Mouse (Mus musculus) WW6 (cell line): Measurements from ENCODE around the gene Thoc3.

Experiments
- DNase-seq: peaks from one replicate; pipeline ENCODE4 v3.0.0-alpha.2; 2013; ENCODE audit warnings: low read depth, low spot score

Gene Thoc3

GRCm38 (mm10) chr13:54443693-54444092 lies 25.0 kb downstream of the Thoc3 start:
- no peak for DNase-seq

DNA sequence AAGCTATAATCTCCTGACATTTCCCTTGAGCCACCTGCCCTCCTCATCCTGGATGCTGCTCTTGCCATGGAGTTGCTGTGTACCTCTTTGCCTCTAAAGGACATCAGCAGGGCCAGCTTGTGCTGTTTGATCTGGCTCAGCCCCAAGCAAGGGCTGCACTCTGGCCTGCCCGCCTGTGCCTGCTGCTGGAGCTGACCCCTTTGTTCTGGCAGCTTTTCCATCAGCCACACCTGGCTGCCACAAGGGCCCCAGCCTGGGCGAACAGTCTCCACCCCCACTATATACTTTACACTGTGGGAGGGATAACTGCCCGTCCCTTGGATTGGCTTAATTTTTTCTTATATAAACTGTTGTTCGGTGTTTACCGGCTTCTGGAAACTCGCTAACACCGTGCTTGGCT lies 28.7 kb downstream of the Thoc3 start:
- DNase-seq: no peak

DNA sequence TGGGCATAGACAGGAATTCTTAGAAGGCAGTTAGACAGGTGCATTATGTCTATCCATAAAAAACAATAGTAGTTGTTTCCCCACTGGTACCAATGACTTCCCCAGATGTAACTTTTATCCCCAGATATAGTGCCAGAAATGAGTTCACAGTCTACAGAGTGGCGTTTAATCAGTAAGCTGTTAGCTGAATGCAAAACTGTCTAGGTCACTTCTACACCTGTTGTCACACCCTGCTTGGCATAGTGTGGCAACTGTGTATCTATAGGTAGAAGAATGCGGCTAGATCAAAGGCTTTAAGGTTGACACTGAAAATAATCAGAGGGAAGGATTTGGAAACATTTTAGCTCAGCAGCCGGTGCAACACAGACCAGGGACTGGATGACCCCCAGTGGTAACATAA lies 29.8 kb downstream of the Thoc3 start:
- DNase-seq: no peak

DNA sequence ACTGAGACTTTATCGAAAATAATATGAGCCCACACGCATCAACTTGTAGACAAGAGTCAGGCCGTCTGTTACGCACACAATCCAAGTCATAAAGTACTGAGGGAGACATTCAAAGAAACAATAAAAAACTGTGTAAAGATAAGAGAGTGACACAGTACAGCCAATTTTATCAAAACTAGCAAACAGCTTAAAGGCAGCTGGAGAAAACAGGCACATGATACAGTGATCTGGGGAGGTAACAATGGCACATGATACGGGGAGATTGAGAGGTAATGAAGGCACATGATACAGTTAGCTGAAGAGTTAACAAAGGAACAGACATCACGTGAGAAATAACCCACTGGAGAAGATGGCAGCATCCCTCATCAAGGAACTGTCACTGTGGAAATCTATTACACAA lies 31.6 kb downstream of the Thoc3 start:
- DNase-seq: no peak

DNA sequence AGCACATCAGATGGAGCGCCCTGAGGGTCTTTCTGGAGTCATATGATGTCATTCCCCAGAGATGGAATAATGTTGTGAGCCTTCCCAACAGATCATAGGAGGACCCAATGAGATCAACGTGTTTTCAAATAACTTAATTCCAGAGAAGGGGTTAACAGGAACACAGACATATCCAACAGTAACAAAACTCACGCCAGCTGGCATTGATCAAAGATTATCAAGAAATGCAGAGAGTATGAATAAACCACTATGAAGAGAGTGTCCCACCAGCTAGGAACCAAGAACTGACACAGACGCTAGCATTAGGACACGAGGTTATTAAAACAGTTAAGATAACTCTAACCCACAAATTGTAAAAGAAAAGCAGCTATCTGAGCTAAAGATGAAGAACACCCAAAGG lies 32.0 kb downstream of the Thoc3 start:
- no peak for DNase-seq

DNA sequence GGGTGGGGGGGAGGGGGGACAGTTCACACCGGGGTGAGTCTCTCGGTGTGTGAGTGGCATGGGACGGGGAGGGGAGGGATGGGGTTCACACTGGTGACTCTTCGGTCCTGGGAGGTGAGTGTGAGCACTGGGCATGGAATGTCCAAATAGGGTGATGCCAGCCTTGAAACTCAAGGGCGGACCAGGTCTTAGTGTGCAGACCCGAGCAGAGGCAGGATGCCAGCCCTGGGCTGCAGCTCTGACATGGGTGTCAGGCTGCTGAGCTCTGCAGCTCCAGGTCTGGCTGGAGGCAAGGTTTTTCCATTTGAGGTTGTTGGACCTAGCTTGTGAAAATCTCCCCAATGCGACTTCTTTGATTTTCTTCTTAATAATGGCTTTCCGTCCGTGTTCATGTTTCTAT lies 37.5 kb downstream of the Thoc3 start:
- DNase-seq: no peak

GRCm38 (mm10) chr13:54430051-54430450 lies 38.6 kb downstream of the Thoc3 start:
- no peak for DNase-seq

- DNase-seq: no peak
These were observed 39.9 kb downstream of the Thoc3 start for GRCm38 (mm10) chr13:54428771-54429170.

DNA sequence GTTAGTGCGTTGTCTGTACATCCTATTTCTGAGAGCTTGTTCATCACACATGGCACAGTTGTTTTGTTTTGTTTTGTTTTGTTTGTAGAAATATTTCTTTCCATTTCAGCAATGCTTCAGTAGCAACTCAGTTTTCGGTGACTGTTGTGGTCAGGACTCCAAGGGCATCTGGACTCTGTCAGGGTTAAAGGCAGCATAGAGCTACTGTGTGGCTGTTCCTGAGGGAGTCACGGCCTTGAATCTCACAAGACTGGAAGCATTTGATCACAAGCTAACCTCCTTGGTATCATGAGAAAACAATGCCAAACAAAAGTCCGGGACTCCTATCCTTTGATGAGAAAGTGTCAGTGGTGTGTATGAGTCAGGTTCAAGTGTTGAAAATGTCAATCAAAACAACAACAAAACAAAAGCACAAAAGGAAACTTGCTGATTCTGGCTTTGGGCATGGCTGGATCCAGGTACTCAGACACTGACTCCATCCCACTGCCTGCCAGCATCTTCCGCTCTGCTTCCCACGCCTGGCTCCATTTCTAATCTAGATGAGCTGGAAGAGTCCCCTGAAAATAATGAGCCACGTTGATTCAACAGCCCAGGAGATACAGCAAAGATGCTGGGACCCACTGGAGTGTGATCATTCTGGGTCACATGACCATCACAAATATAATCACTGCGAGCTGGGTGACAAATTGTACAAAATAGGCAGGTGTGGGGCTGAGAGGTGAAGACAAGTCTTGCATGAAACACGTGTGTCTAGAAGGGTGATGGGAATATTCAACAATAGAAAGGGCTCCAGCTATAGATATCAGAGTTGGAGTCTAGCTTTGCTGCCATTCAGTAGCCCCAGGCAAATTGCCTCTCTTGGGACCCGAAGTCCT lies 41.6 kb downstream of the Thoc3 start:
- no peak for DNase-seq

GRCm38 (mm10) chr13:54425269-54425668 lies 43.4 kb downstream of the Thoc3 start:
- DNase-seq: no peak

GRCm38 (mm10) chr13:54420226-54420625 lies 48.4 kb downstream of the Thoc3 start:
- no peak for DNase-seq

- no peak for DNase-seq
These were observed 49.8 kb downstream of the Thoc3 start for GRCm38 (mm10) chr13:54418781-54419327.

GRCm38 (mm10) chr13:54415059-54415458 lies 53.6 kb downstream of the Thoc3 start:
- DNase-seq: no peak

DNA sequence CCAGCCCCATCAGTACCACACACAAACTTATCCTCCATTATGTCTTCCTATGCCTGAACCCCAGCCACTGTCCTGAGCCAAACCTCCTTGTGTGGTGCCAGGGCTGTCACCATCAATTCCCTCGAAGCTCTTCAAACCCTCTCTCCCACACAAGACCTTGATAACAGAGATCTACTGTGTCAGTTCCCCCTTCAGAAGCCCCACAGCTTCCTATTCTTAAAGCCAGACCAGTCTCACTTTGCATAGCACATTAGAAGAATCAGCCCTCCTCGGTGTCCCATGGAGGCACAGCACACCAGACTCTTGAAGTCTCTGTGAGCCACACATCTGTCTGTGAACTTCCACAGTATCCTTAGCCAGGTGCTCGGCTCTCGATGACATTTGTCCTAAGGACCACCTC lies 55.9 kb downstream of the Thoc3 start:
- no peak for DNase-seq

DNA sequence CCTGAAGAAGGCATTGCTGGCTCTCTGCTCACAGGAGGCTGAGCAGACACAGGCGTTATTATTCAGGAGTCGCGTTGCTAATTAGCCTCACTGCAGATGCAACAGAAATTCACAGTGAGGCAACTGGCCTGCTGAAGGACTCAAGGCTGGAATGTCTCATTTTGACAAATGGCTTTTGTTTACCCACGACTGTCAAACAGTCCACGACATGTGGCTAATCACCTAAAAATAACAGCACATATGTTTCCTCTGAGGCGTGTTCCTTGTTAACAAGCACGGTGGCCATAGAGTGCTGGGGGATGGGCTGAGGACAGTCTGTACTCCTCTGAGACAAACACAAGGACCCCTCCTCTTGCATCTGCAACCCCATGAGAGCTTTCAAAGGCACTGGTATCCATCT lies 56.4 kb downstream of the Thoc3 start:
- no peak for DNase-seq

DNA sequence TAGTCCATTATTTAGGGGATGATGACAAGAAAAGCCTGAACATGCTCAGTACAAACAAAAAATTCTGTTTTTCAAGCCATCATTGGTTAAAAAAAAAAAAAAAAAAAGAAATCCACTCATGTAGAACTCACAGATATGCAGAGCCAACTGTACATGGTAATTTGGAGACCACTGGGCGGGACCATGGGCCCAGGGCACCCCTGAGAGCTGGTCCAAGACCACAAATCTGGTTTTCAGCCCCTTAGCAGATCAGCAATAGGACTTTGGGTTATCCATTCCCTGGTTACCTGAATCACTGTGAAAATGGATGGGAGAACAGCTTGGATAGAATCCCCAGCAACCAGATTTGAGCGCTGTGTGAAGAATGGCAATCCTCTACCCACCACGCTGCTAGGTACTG lies 57.0 kb downstream of the Thoc3 start:
- no peak for DNase-seq
